ENCODE assay signal across 37 mouse cellular contexts in genomic region chr10:76505865-76506264, GRCm38 (mm10). TPM values are rescaled to one million over a fixed set of nuclear protein-coding genes. Genes with fewer than 3 reads are reported as not detected.
"Had no signal": no experiment of that assay in that cellular context is flagged by ENCODE, and none has a peak within 500 bp of the region (broad histone marks: within the 10 kb centered on the region; RNA-seq: fewer than 3 reads in every experiment).

No protein-coding gene starts in this region.

- H3K9ac ChIP-seq: heart, embryonic 12.5 days; hindbrain, embryonic 12.5 days; hindbrain, embryonic 14.5 days; intestine, embryonic 15.5 days; limb, embryonic 12.5 days had no signal

- ATAC-seq: hindbrain, embryonic 16.5 days; inflammation-experienced regulatory T-cells, adult 6 months; intestine, embryonic 15.5 days; intestine, postnatal 0 days had no signal

- H3K27ac ChIP-seq: gastrocnemius, adult 2 months; heart, embryonic 10.5 days; hindbrain, embryonic 10.5 days; hindbrain, embryonic 12.5 days; hindbrain, embryonic 14.5 days; intestine, embryonic 15.5 days; layer of hippocampus, adult 2 months; left cerebral cortex, adult 2 months; limb, embryonic 10.5 days; limb, embryonic 12.5 days had no signal

- DNase-seq: gastrocnemius, adult 2 months; gastrocnemius, postnatal 10 days; gastrocnemius, postnatal 25 days; heart, adult 18-20 months; heart, postnatal 10 days; heart, postnatal 4 days; kidney, adult 18-20 months; kidney, adult 8-10 months; kidney, postnatal 10 days; kidney, postnatal 25 days had no signal

- H3K4me3 ChIP-seq: gastrocnemius, adult 2 months; heart, embryonic 10.5 days; heart, embryonic 12.5 days; hindbrain, embryonic 10.5 days; hindbrain, embryonic 12.5 days; intestine, embryonic 15.5 days; layer of hippocampus, adult 2 months; left cerebral cortex, adult 2 months; limb, embryonic 10.5 days; limb, embryonic 12.5 days had no signal

- H3K9me3 ChIP-seq: heart, embryonic 10.5 days; heart, embryonic 12.5 days; hindbrain, embryonic 10.5 days; hindbrain, embryonic 12.5 days; intestine, embryonic 15.5 days; limb, embryonic 10.5 days; limb, embryonic 12.5 days had no signal

- H3K4me1 ChIP-seq: heart, embryonic 12.5 days; hindbrain, embryonic 10.5 days; hindbrain, embryonic 12.5 days; intestine, embryonic 15.5 days; limb, embryonic 10.5 days; limb, embryonic 12.5 days had no signal

- H3K27me3 ChIP-seq: heart, embryonic 12.5 days; hindbrain, embryonic 12.5 days; intestine, embryonic 15.5 days; limb, embryonic 12.5 days had no signal

- H3K4me2 ChIP-seq: heart, embryonic 12.5 days; hindbrain, embryonic 12.5 days; hindbrain, embryonic 14.5 days; intestine, embryonic 15.5 days; limb, embryonic 12.5 days had no signal

RNA-seq across cellular contexts. Expression of gene Spatc1l, which starts 56.2 kb away (rescaled TPM):
- total RNA-seq: gastrocnemius, adult 2 months; gastrocnemius, postnatal 10 days; gastrocnemius, postnatal 25 days; gastrocnemius, postnatal 4 days; granulocyte monocyte progenitor cell, adult 5-6 weeks; heart, adult 18-20 months; heart, adult 8-10 months; heart, postnatal 10 days; heart, postnatal 25 days; heart, postnatal 4 days; layer of hippocampus, adult 2 months; layer of hippocampus, postnatal 10 days; layer of hippocampus, postnatal 25 days; left cerebral cortex, adult 2 months; left cerebral cortex, postnatal 14 days; left cerebral cortex, postnatal 36 days; liver, adult 2 months had no signal
- polyA plus RNA-seq: heart, embryonic 12.5 days; heart, embryonic 14.5 days; hindbrain, embryonic 10.5 days; hindbrain, embryonic 12.5 days; hindbrain, embryonic 14.5 days; hindbrain, embryonic 16.5 days; inflammation-experienced regulatory T-cells, adult 6 months; intestine, embryonic 15.5 days; intestine, postnatal 0 days; kidney, embryonic 14.5 days; kidney, embryonic 16.5 days; limb, embryonic 10.5 days; limb, embryonic 12.5 days had no signal

RNA-seq across cellular contexts. Expression of gene 2610028H24Rik, which starts 57.0 kb away (rescaled TPM):
- total RNA-seq: granulocyte monocyte progenitor cell, adult 5-6 weeks; heart, postnatal 4 days; layer of hippocampus, adult 2 months; layer of hippocampus, postnatal 10 days; layer of hippocampus, postnatal 25 days; left cerebral cortex, adult 2 months; left cerebral cortex, postnatal 14 days; left cerebral cortex, postnatal 36 days; liver, adult 2 months had no signal
- polyA plus RNA-seq: frontal cortex, adult 2 months; heart, embryonic 10.5 days; heart, embryonic 12.5 days; heart, embryonic 14.5 days; hindbrain, embryonic 10.5 days; hindbrain, embryonic 12.5 days; hindbrain, embryonic 14.5 days; hindbrain, embryonic 16.5 days; inflammation-experienced regulatory T-cells, adult 6 months; intestine, embryonic 15.5 days; intestine, postnatal 0 days; kidney, embryonic 14.5 days; kidney, embryonic 16.5 days; limb, embryonic 10.5 days; limb, embryonic 12.5 days; limb, embryonic 14.5 days; liver, adult 2 months had no signal
